Mouse (Mus musculus) midbrain, embryonic 12.5 days (tissue): ENCODE measurements around the gene Tgfbr2. TPM values are rescaled to one million over a fixed set of nuclear protein-coding genes. Genes with fewer than 3 reads are reported as not detected.

ENCODE experiments used
- ATAC-seq: fragments of 200-750 bp; cut with Nextera tagmentation; 2 replicates; pipeline ENCODE4 v1.8.0; 2017; ENCODE audit warnings: low read depth, moderate TSS enrichment, moderate library complexity; ENCODE audit not compliant: low FRiP score
- H3K27ac ChIP-seq: fragments of 300-500 bp; sonication (generic); replicated peaks from 2 replicates; pipeline ENCODE4 v1.5.1; 2016; ENCODE audit warnings: mild to moderate bottlenecking
- H3K27me3 ChIP-seq: fragments of 300-500 bp; sonication (generic); 2 replicates; pipeline ENCODE4 v1.6.1; 2016; ENCODE audit warnings: mild to moderate bottlenecking
- H3K36me3 ChIP-seq: fragments of 300-500 bp; sonication (generic); 2 replicates; pipeline ENCODE4 v1.6.1; 2016
- H3K4me1 ChIP-seq: fragments of 300-500 bp; sonication (generic); 2 replicates; pipeline ENCODE4 v1.6.1; 2016
- H3K4me2 ChIP-seq: fragments of 300-500 bp; sonication (generic); replicated peaks from 2 replicates; pipeline ENCODE4 v1.6.1; 2016; ENCODE audit warnings: mild to moderate bottlenecking, moderate library complexity
- H3K4me3 ChIP-seq: fragments of 300-500 bp; sonication (generic); 2 replicates; pipeline ENCODE4 v1.5.1; 2016; ENCODE audit warnings: mild to moderate bottlenecking
- H3K9ac ChIP-seq: fragments of 300-500 bp; sonication (generic); replicated peaks from 2 replicates; pipeline ENCODE4 v1.6.1; 2016; ENCODE audit warnings: mild to moderate bottlenecking, moderate library complexity
- H3K9me3 ChIP-seq: fragments of 300-500 bp; sonication (generic); 2 replicates; pipeline ENCODE4 v1.6.1; 2016; ENCODE audit warnings: mild to moderate bottlenecking
- WGBS: fragments of 180-500 bp; shearing (Covaris S2); methylation state at CpG from one replicate; pipeline ENCODE4 v1.1.7; 2016; 5-methylcytosine and 5-hydroxymethylcytosine counted together
- polyA plus RNA-seq: library from polyadenylated mRNA; unstranded; fragments of >200 nt; fragmentation: Nextera tagmentation; extraction: Ambion mirVana; gene quantifications from 2 replicates; pipeline ENCODE4 v1.2.1, GENCODE M21; 2016

Tgfbr2 gene
- polyA plus RNA-seq, 1 experiment from 2014 or later: 14.1 TPM

GRCm38 (mm10) chr9:116126494-116126893 lies 48.7 kb downstream of the Tgfbr2 start:
- no peaks in the 10 kb centered on the region for H3K27me3 ChIP-seq
- H3K27ac ChIP-seq: no peak overlapping the region
- H3K36me3 ChIP-seq: no peaks in the 10 kb centered on the region
- H3K4me2 ChIP-seq: no peak overlapping the region
- no peaks in the 10 kb centered on the region for H3K9me3 ChIP-seq
- H3K4me1 ChIP-seq: peaks cover 3% of the 10 kb centered on the region; the same call in 1 of the 2 replicates
- no peak overlapping the region for H3K4me3 ChIP-seq
- WGBS: 48% methylated on average over 4 of the region's 4 CpGs
- ATAC-seq: no peak
- H3K9ac ChIP-seq: no peak overlapping the region

GRCm38 (mm10) chr9:116122969-116123589 lies 52.1 kb downstream of the Tgfbr2 start:
- no peaks in the 10 kb centered on the region for H3K27me3 ChIP-seq
- H3K4me2 ChIP-seq: no peak overlapping the region
- no peak overlapping the region for H3K9ac ChIP-seq
- peaks cover 7% of the 10 kb centered on the region; the same call in 1 of the 2 replicates for H3K4me1 ChIP-seq
- H3K9me3 ChIP-seq: no peaks in the 10 kb centered on the region
- H3K4me3 ChIP-seq: no peak overlapping the region
- 84% methylated on average over 9 of the region's 9 CpGs for WGBS
- H3K36me3 ChIP-seq: no peaks in the 10 kb centered on the region
- no peak overlapping the region for H3K27ac ChIP-seq
- no peak for ATAC-seq

- no peak overlapping the region for H3K9ac ChIP-seq
- H3K27me3 ChIP-seq: no peaks in the 10 kb centered on the region
- H3K4me1 ChIP-seq: peaks cover 7% of the 10 kb centered on the region; the same call in 1 of the 2 replicates
- no peak overlapping the region for H3K4me2 ChIP-seq
- H3K36me3 ChIP-seq: no peaks in the 10 kb centered on the region
- WGBS: 87% methylated on average over 6 of the region's 6 CpGs
- H3K9me3 ChIP-seq: no peaks in the 10 kb centered on the region
- no peak for ATAC-seq
- no peak overlapping the region for H3K27ac ChIP-seq
- H3K4me3 ChIP-seq: no peak overlapping the region
Observed at GRCm38 (mm10) chr9:116122544-116122943, 52.6 kb downstream of the Tgfbr2 start.

GRCm38 (mm10) chr9:116121472-116121871 lies 53.7 kb downstream of the Tgfbr2 start:
- H3K4me1 ChIP-seq: peaks cover 7% of the 10 kb centered on the region; the same call in 1 of the 2 replicates
- H3K9me3 ChIP-seq: no peaks in the 10 kb centered on the region
- no peak for ATAC-seq
- H3K4me2 ChIP-seq: no peak overlapping the region
- no peaks in the 10 kb centered on the region for H3K27me3 ChIP-seq
- no peak overlapping the region for H3K4me3 ChIP-seq
- no peak overlapping the region for H3K27ac ChIP-seq
- no peaks in the 10 kb centered on the region for H3K36me3 ChIP-seq
- H3K9ac ChIP-seq: no peak overlapping the region
- 90% methylated on average over 7 of the region's 7 CpGs for WGBS

- no peak for ATAC-seq
- Histone ChIP-seq H3K4me2 (no peak overlapping the region), H3K4me1 (peaks cover 4% of the 10 kb centered on the region; the same call in 1 of the 2 replicates), H3K4me3 (no peak overlapping the region), H3K9me3 (no peaks in the 10 kb centered on the region), H3K27ac (no peak overlapping the region), H3K27me3 (no peaks in the 10 kb centered on the region), H3K36me3 (no peaks in the 10 kb centered on the region), H3K9ac (no peak overlapping the region)
- WGBS: 84% methylated on average over 7 of the region's 7 CpGs
Observed at GRCm38 (mm10) chr9:116119990-116120389, 55.2 kb downstream of the Tgfbr2 start.

- Histone ChIP-seq H3K4me3 (no peak overlapping the region), H3K9ac (no peak overlapping the region), H3K36me3 (no peaks in the 10 kb centered on the region), H3K27me3 (no peaks in the 10 kb centered on the region), H3K4me1 (peaks cover 4% of the 10 kb centered on the region; the same call in 1 of the 2 replicates), H3K4me2 (no peak overlapping the region), H3K9me3 (no peaks in the 10 kb centered on the region), H3K27ac (no peak overlapping the region)
- no peak for ATAC-seq
- WGBS: 72% methylated on average over 8 of the region's 8 CpGs
Observed at GRCm38 (mm10) chr9:116118332-116118872, 56.8 kb downstream of the Tgfbr2 start.

- no peak overlapping the region for H3K4me2 ChIP-seq
- H3K4me3 ChIP-seq: no peak overlapping the region
- peaks cover 4% of the 10 kb centered on the region; the same call in 1 of the 2 replicates for H3K4me1 ChIP-seq
- no peaks in the 10 kb centered on the region for H3K36me3 ChIP-seq
- no peaks in the 10 kb centered on the region for H3K27me3 ChIP-seq
- H3K9me3 ChIP-seq: no peaks in the 10 kb centered on the region
- no peak overlapping the region for H3K27ac ChIP-seq
- H3K9ac ChIP-seq: no peak overlapping the region
- ATAC-seq: no peak
- WGBS: 93% methylated on average over 7 of the region's 7 CpGs
Observed at GRCm38 (mm10) chr9:116115875-116116274, 59.3 kb downstream of the Tgfbr2 start.

- 64% methylated on average over 4 of the region's 4 CpGs for WGBS
- peaks cover 4% of the 10 kb centered on the region; the same call in 1 of the 2 replicates for H3K4me1 ChIP-seq
- H3K9me3 ChIP-seq: no peaks in the 10 kb centered on the region
Observed at GRCm38 (mm10) chr9:116114339-116114738, 60.8 kb downstream of the Tgfbr2 start.

GRCm38 (mm10) chr9:116111149-116111970 lies 63.8 kb downstream of the Tgfbr2 start:
- ATAC-seq: no peak
- Histone ChIP-seq H3K4me1 (no peaks in the 10 kb centered on the region), H3K4me3 (no peak overlapping the region), H3K27ac (no peak overlapping the region), H3K36me3 (no peaks in the 10 kb centered on the region), H3K9ac (no peak overlapping the region), H3K9me3 (no peaks in the 10 kb centered on the region), H3K4me2 (no peak overlapping the region), H3K27me3 (no peaks in the 10 kb centered on the region)
- 87% methylated on average over 9 of the region's 9 CpGs for whole genome bisulfite sequencing

More at GRCm38 (mm10) chr9:116114339-116114738, 60.8 kb downstream of the Tgfbr2 start:
- Histone ChIP-seq H3K4me3 (no peak overlapping the region), H3K36me3 (no peaks in the 10 kb centered on the region), H3K27me3 (no peaks in the 10 kb centered on the region), H3K4me2 (no peak overlapping the region), H3K9ac (no peak overlapping the region), H3K27ac (no peak overlapping the region)
- ATAC-seq: no peak

GRCm38 (mm10) chr9:116108729-116109128 lies 66.4 kb downstream of the Tgfbr2 start:
- ATAC-seq: no peak
- Histone ChIP-seq H3K4me3 (no peak overlapping the region), H3K36me3 (no peaks in the 10 kb centered on the region), H3K9ac (no peak overlapping the region), H3K9me3 (peaks cover 3% of the 10 kb centered on the region; the same call in 1 of the 2 replicates), H3K4me2 (no peak overlapping the region), H3K27ac (no peak overlapping the region), H3K27me3 (no peaks in the 10 kb centered on the region), H3K4me1 (no peaks in the 10 kb centered on the region)
- 80% methylated on average over 2 of the region's 2 CpGs for WGBS

- Histone ChIP-seq H3K9me3 (peaks cover 3% of the 10 kb centered on the region; the same call in 1 of the 2 replicates), H3K9ac (no peak overlapping the region), H3K27me3 (no peaks in the 10 kb centered on the region), H3K4me2 (no peak overlapping the region), H3K4me1 (no peaks in the 10 kb centered on the region), H3K27ac (no peak overlapping the region), H3K36me3 (no peaks in the 10 kb centered on the region), H3K4me3 (no peak overlapping the region)
- ATAC-seq: no peak
- WGBS: 95% methylated on average over 17 of the region's 17 CpGs
Observed at GRCm38 (mm10) chr9:116104770-116105169, 70.4 kb downstream of the Tgfbr2 start.

GRCm38 (mm10) chr9:116101842-116102241 lies 73.3 kb downstream of the Tgfbr2 start:
- Histone ChIP-seq H3K9ac (no peak overlapping the region), H3K27me3 (no peaks in the 10 kb centered on the region), H3K4me3 (no peak overlapping the region), H3K4me2 (no peak overlapping the region), H3K4me1 (0 out of 2 replicates have a peak, but pooled peaks cover 6% of the 10 kb centered on the region), H3K9me3 (peaks cover 3% of the 10 kb centered on the region; the same call in 1 of the 2 replicates), H3K36me3 (no peaks in the 10 kb centered on the region), H3K27ac (no peak overlapping the region)
- no peak for ATAC-seq
- WGBS: 89% methylated on average over 11 of the region's 11 CpGs
